Mouse (Mus musculus) kidney, adult 18-20 months (tissue): ENCODE results near the gene Ugt1a1.

Source experiments
- DNase-seq: peaks from one replicate; pipeline ENCODE4 v3.0.0; 2021

The Ugt1a1 gene

GRCm38 (mm10) chr1:88259643-88260024, 47.9 kb downstream of the Ugt1a1 start:
- no peak for DNase-seq

GRCm38 (mm10) chr1:88260114-88260513, 48.4 kb downstream of the Ugt1a1 start:
- peak; percentile 62 for DNase-seq

- no peak for DNase-seq
Observed at GRCm38 (mm10) chr1:88260604-88261377, 49.0 kb downstream of the Ugt1a1 start.

GRCm38 (mm10) chr1:88261706-88262105, 49.9 kb downstream of the Ugt1a1 start:
- DNase-seq, result no peak

GRCm38 (mm10) chr1:88262255-88262654, 50.5 kb downstream of the Ugt1a1 start:
- no peak for DNase-seq

GRCm38 (mm10) chr1:88262961-88263360, 51.2 kb downstream of the Ugt1a1 start:
- no peak for DNase-seq

GRCm38 (mm10) chr1:88263778-88264177, 52.0 kb downstream of the Ugt1a1 start:
- no peak for DNase-seq

GRCm38 (mm10) chr1:88264237-88264868, 52.6 kb downstream of the Ugt1a1 start:
- no peak for DNase-seq

- DNase-seq, result no peak
Observed at GRCm38 (mm10) chr1:88264869-88265240, 53.1 kb downstream of the Ugt1a1 start.

- no peak for DNase-seq
Observed at GRCm38 (mm10) chr1:88266123-88266522, 54.4 kb downstream of the Ugt1a1 start.

- no peak for DNase-seq
Observed at GRCm38 (mm10) chr1:88267489-88267888, 55.7 kb downstream of the Ugt1a1 start.

- DNase-seq, result no peak
Observed at GRCm38 (mm10) chr1:88268070-88268469, 56.3 kb downstream of the Ugt1a1 start.
